Mouse (Mus musculus): ENCODE results near the gene Trim50. TPM values are rescaled to one million over a fixed set of nuclear protein-coding genes. Genes with fewer than 3 reads are reported as not detected.

Gene Trim50
- total and polyA plus RNA-seq, 2 experiments = not detected

DNA sequence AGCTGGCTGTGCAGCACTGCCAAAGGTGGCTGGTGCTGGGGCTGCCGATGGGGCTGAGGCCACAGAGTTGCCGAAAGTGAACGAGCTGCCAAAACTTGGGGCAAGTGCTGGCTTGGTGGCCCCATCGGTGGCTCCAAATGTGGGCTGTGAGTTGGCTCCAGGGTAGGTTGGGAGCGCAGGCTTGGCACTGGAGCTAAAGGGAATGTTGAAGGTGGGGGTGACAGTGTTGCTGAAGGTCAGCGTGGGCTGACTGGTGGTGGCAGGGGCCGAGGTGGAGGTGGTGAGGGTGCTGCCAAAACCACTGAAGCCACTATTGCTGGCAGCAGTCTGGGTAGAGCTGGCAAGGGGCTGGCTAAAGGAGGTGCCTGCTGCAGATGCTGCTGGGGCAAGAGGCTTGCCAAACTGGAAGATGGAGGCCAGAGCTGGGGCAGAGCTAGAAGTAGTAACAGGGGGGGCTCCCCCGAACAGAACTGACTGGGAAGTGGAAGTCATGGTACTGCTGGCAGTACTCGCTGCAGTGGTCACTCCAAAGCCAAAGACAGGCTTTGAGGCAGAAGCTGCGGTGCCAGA, 28.3 kb downstream of the Trim50 start:
- H3K4me3 ChIP-seq (ENCODE audit: insufficient read depth, low read depth, low read length) = no peak overlapping the region
- DNase-seq (ENCODE audit: extremely low read depth, low read depth, low spot score) = no peak
- no peak for TF ChIP-seq CTCF (IDR thresholded peaks at IDR 0.05; ENCODE audit: low read depth, low read length)
- TF ChIP-seq POLR2A (IDR thresholded peaks at IDR 0.05; ENCODE audit: extremely low read depth, insufficient read depth, low read length) = no peak
- H3K4me1 ChIP-seq (ENCODE audit: control insufficient read depth, insufficient read depth, low read length) = no peaks in the 10 kb centered on the region
- H3K27me3 ChIP-seq (ENCODE audit: control insufficient read depth, insufficient read depth, low read length) = no peaks in the 10 kb centered on the region
- 95% methylated on average over 10 of the region's 10 CpGs for WGBS
- H3K27ac ChIP-seq (replicated peaks; ENCODE audit: insufficient read depth, low read depth, low read length) = no peak overlapping the region
- H3K9ac ChIP-seq (ENCODE audit: low read depth, low read length) = no peak overlapping the region
- H3K36me3 ChIP-seq (ENCODE audit: control insufficient read depth, insufficient read depth, low read length) = peaks cover 49% of the 10 kb centered on the region
- H3K79me2 ChIP-seq (ENCODE audit: control insufficient read depth, insufficient read depth, low read length) = no peaks in the 10 kb centered on the region

DNA sequence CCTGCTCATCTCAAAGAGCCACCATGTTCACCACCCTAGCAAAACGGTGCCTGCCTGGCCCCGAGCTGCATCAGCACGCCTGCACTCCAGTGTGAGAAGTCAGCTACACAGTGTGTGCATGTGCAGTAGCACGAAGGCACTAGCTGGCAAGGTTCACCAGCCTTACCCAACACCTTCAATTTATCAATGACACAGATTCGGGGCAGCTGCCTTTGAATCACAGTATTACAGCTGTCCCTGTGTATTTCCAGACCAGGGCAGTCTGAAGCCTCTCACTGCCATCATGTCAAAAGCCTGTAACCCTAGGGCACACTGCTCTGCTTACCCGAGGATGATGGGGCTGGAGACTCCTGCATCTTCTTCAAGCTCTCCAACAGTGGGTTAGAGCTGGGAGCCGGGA, 29.7 kb downstream of the Trim50 start:
- no peaks in the 10 kb centered on the region for H3K79me2 ChIP-seq (ENCODE audit: control insufficient read depth, insufficient read depth, low read length)
- no peaks in the 10 kb centered on the region for H3K27me3 ChIP-seq (ENCODE audit: control insufficient read depth, insufficient read depth, low read length)
- peaks cover 58% of the 10 kb centered on the region for H3K36me3 ChIP-seq (ENCODE audit: control insufficient read depth, insufficient read depth, low read length)
- WGBS = 87% methylated on average over 7 of the region's 7 CpGs
- DNase-seq (ENCODE audit: extremely low read depth, low read depth, low spot score) = no peak
- no peak overlapping the region for H3K4me3 ChIP-seq (ENCODE audit: insufficient read depth, low read depth, low read length)
- H3K27ac ChIP-seq (replicated peaks; ENCODE audit: insufficient read depth, low read depth, low read length) = no peak overlapping the region
- H3K4me1 ChIP-seq (ENCODE audit: control insufficient read depth, insufficient read depth, low read length) = no peaks in the 10 kb centered on the region
- TF ChIP-seq POLR2A (IDR thresholded peaks at IDR 0.05; ENCODE audit: extremely low read depth, insufficient read depth, low read length) (no peak), CTCF (IDR thresholded peaks at IDR 0.05; ENCODE audit: low read depth, low read length) (no peak)
- H3K9ac ChIP-seq (ENCODE audit: low read depth, low read length) = no peak overlapping the region

DNA sequence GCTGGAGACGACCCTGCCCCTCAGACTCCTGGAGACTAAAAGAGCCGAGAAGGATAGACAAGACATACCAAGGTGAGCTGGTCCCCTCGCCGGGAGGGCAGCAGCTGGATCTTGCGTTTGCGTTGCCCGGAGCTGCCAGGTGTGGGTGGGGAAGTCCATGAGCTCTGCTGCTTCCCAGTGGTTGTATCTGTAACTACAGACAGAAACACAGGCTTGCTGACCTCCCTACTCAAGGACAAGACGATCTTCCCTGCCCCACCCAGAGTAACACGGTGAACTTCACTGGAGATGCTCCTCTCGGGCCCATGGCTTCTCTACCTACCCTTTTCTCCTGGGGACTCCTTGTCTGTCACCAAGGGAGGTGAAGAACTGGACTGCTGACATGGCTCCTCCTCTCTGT, 30.7 kb downstream of the Trim50 start:
- WGBS = 89% methylated on average over 10 of the region's 10 CpGs
- Histone ChIP-seq H3K36me3 (ENCODE audit: control insufficient read depth, insufficient read depth, low read length) (peaks cover 55% of the 10 kb centered on the region), H3K27ac (replicated peaks; ENCODE audit: insufficient read depth, low read depth, low read length) (no peak overlapping the region), H3K4me3 (ENCODE audit: insufficient read depth, low read depth, low read length) (no peak overlapping the region), H3K4me1 (ENCODE audit: control insufficient read depth, insufficient read depth, low read length) (no peaks in the 10 kb centered on the region), H3K9ac (ENCODE audit: low read depth, low read length) (no peak overlapping the region), H3K27me3 (ENCODE audit: control insufficient read depth, insufficient read depth, low read length) (no peaks in the 10 kb centered on the region), H3K79me2 (ENCODE audit: control insufficient read depth, insufficient read depth, low read length) (no peaks in the 10 kb centered on the region)
- no peak for TF ChIP-seq POLR2A (IDR thresholded peaks at IDR 0.05; ENCODE audit: extremely low read depth, insufficient read depth, low read length)
- TF ChIP-seq CTCF (IDR thresholded peaks at IDR 0.05; ENCODE audit: low read depth, low read length) = no peak
- DNase-seq (ENCODE audit: extremely low read depth, low read depth, low spot score) = no peak

DNA sequence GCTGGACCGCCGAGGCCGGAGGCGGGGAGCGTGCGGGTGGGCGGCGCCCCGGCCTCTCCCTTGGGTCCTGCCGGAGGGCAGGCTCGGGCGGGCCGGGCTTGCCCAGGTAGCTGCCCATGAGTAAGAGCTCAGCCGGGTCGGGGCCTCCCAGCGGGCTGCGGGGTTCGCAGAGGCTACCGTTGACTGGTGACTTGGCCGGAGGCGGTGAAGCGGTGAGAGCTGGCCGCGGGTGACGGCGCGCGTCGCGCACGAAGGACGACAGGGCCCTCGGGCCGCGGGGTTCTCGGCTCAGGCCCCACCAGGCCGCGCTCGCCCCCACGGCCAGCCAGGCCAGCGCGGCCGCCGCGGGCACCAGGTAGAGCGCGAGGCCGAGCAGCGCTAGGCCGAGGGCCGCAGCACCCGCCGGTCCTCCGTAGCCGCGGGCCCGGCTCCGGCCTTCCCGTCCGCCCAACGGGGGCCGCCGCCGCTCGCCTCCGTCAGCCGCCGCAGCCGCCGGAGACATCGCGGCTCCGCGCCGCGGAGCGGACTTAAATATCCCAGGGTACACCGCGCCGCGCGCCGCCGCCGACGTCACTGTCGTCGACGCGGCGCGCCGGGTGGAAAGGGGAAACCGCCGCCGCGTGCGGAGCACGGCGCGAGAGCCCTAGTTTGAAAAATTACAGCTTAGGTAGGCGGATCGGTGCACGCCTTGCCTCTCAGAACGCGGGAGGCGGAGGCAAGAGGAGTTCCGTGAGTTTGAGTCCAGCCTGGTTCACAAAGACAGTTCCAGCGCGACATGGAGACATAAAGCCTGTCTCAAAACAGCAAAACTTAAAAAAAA, 41.1 kb downstream of the Trim50 start, which contains the start of gene Pom121:
Gene Pom121 (minus strand): TSS at position 543 of the 820 bp plus-strand sequence.
- peak; percentile 70 for DNase-seq (ENCODE audit: extremely low read depth, low read depth, low spot score)
- WGBS = under 1% methylated on average over 104 of the region's 110 CpGs
- TF ChIP-seq POLR2A (IDR thresholded peaks at IDR 0.05; ENCODE audit: extremely low read depth, insufficient read depth, low read length) (peak; percentile 56; the same call in 1 of the 2 replicates), CTCF (IDR thresholded peaks at IDR 0.05; ENCODE audit: low read depth, low read length) (no peak)
- peak within 1 kb of the TSS; percentile 30 for H3K27ac ChIP-seq (replicated peaks; ENCODE audit: insufficient read depth, low read depth, low read length)
- H3K9ac ChIP-seq (ENCODE audit: low read depth, low read length) = peak within 1 kb of the TSS; percentile 97
- H3K79me2 ChIP-seq (ENCODE audit: control insufficient read depth, insufficient read depth, low read length) = peaks cover 7% of the 10 kb centered on the region; the same call in 1 of the 2 replicates
- H3K36me3 ChIP-seq (ENCODE audit: control insufficient read depth, insufficient read depth, low read length) = peaks cover 8% of the 10 kb centered on the region; the same call in 1 of the 2 replicates
- peak within 1 kb of the TSS; percentile 95 for H3K4me3 ChIP-seq (ENCODE audit: insufficient read depth, low read depth, low read length)
- H3K4me1 ChIP-seq (ENCODE audit: control insufficient read depth, insufficient read depth, low read length) = peaks cover 7% of the 10 kb centered on the region
- H3K27me3 ChIP-seq (ENCODE audit: control insufficient read depth, insufficient read depth, low read length) = no peaks in the 10 kb centered on the region

DNA sequence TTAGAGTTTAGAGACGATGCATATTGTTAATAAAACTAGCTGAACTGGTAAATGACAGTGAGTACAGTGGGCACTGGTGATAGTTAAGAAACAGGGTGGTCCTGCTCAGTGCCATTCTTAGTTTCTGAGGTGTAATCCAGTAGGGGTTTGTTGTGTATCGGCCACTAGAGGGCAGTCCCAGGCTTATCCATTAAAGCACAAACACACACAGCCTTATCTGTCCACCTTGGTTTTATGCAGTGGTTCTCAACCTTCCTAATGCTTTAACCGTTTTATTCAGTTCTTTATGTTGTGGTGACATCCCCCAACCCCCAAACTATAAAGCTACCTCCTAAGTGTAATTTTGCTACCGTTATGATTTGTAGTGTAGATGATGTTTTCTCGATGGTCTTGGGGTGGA, 42.7 kb downstream of the Trim50 start:
- Histone ChIP-seq H3K36me3 (ENCODE audit: control insufficient read depth, insufficient read depth, low read length) (peaks cover 6% of the 10 kb centered on the region; the same call in 1 of the 2 replicates), H3K27me3 (ENCODE audit: control insufficient read depth, insufficient read depth, low read length) (no peaks in the 10 kb centered on the region), H3K4me1 (ENCODE audit: control insufficient read depth, insufficient read depth, low read length) (peaks cover 13% of the 10 kb centered on the region), H3K4me3 (ENCODE audit: insufficient read depth, low read depth, low read length) (no peak overlapping the region), H3K27ac (replicated peaks; ENCODE audit: insufficient read depth, low read depth, low read length) (no peak overlapping the region), H3K9ac (ENCODE audit: low read depth, low read length) (no peak overlapping the region), H3K79me2 (ENCODE audit: control insufficient read depth, insufficient read depth, low read length) (peaks cover 7% of the 10 kb centered on the region; the same call in 1 of the 2 replicates)
- whole genome bisulfite sequencing = 62% methylated on average over 5 of the region's 5 CpGs
- DNase-seq (ENCODE audit: extremely low read depth, low read depth, low spot score) = peak; percentile 44
- TF ChIP-seq POLR2A (IDR thresholded peaks at IDR 0.05; ENCODE audit: extremely low read depth, insufficient read depth, low read length) (no peak), CTCF (IDR thresholded peaks at IDR 0.05; ENCODE audit: low read depth, low read length) (peak; percentile 58)
